Mouse (Mus musculus): ENCODE measurements around the gene Sergef. TPM values are rescaled to one million over a fixed set of nuclear protein-coding genes. Genes with fewer than 3 reads are reported as not detected.

The Sergef gene
- total and polyA plus RNA-seq, 2 experiments from 2014 or later: 41.8 to 48.0 TPM

GRCm38 (mm10) chr7:46396231-46396927 is 243.2 kb downstream of the Sergef start, which contains the start of gene Kcnc1:
Kcnc1 (plus strand) TSS chr7:46396497.
- Histone ChIP-seq H3K9ac (replicated peaks; ENCODE audit: low read length) (peak within 1 kb of the TSS; percentile 94), H3K27me3 (ENCODE audit: insufficient read depth, low read length) (no peaks in the 10 kb centered on the region), H3K4me1 (ENCODE audit: insufficient read depth, low read length) (peaks cover 21% of the 10 kb centered on the region), H3K4me2 (ENCODE audit: low read depth, low read length) (peak within 1 kb of the TSS; percentile 74), H3K9me3 (ENCODE audit: low read length) (no peaks in the 10 kb centered on the region), H3K36me3 (ENCODE audit: insufficient read depth, low read length) (no peaks in the 10 kb centered on the region), H3K27ac (peak within 1 kb of the TSS; percentile 86), H3K4me3 (ENCODE audit: low read length) (peak within 1 kb of the TSS; percentile 81)
- no peak for TF ChIP-seq CTCF (IDR thresholded peaks at IDR 0.05; ENCODE audit: low read depth)
- ATAC-seq (peak; percentile 79), DNase-seq (ENCODE audit: low spot score) (peak; percentile 93)
- WGBS: 1% methylated on average over 75 of the region's 93 CpGs

GRCm38 (mm10) chr7:46395571-46395970 is 244.0 kb downstream of the Sergef start:
- Histone ChIP-seq H3K4me2 (ENCODE audit: low read depth, low read length) (peak overlapping the region; percentile 74), H3K4me3 (ENCODE audit: low read length) (peak overlapping the region; percentile 81; the same call in 1 of the 2 replicates), H3K36me3 (ENCODE audit: insufficient read depth, low read length) (no peaks in the 10 kb centered on the region), H3K9me3 (ENCODE audit: low read length) (no peaks in the 10 kb centered on the region), H3K9ac (replicated peaks; ENCODE audit: low read length) (no peak overlapping the region), H3K27me3 (ENCODE audit: insufficient read depth, low read length) (no peaks in the 10 kb centered on the region), H3K4me1 (ENCODE audit: insufficient read depth, low read length) (peaks cover 17% of the 10 kb centered on the region), H3K27ac (no peak overlapping the region)
- ATAC-seq: no peak
- DNase-seq (ENCODE audit: low spot score): no peak
- no peak for TF ChIP-seq CTCF (IDR thresholded peaks at IDR 0.05; ENCODE audit: low read depth)
- WGBS: 46% methylated on average over 6 of the region's 6 CpGs

GRCm38 (mm10) chr7:46394933-46395332 is 244.7 kb downstream of the Sergef start:
- H3K4me3 ChIP-seq (ENCODE audit: low read length): no peak overlapping the region
- ATAC-seq (no peak), DNase-seq (ENCODE audit: low spot score) (no peak)
- peaks cover 17% of the 10 kb centered on the region for H3K4me1 ChIP-seq (ENCODE audit: insufficient read depth, low read length)
- no peaks in the 10 kb centered on the region for H3K36me3 ChIP-seq (ENCODE audit: insufficient read depth, low read length)
- no peak overlapping the region for H3K9ac ChIP-seq (replicated peaks; ENCODE audit: low read length)
- TF ChIP-seq CTCF (IDR thresholded peaks at IDR 0.05; ENCODE audit: low read depth): no peak
- no peak overlapping the region for H3K4me2 ChIP-seq (ENCODE audit: low read depth, low read length)
- H3K27ac ChIP-seq: no peak overlapping the region
- H3K27me3 ChIP-seq (ENCODE audit: insufficient read depth, low read length): no peaks in the 10 kb centered on the region
- WGBS: 71% methylated on average over 4 of the region's 4 CpGs
- H3K9me3 ChIP-seq (ENCODE audit: low read length): no peaks in the 10 kb centered on the region

- H3K36me3 ChIP-seq (ENCODE audit: insufficient read depth, low read length): no peaks in the 10 kb centered on the region
- H3K4me3 ChIP-seq (ENCODE audit: low read length): no peak overlapping the region
- DNase-seq (ENCODE audit: low spot score) (no peak), ATAC-seq (no peak)
- H3K9ac ChIP-seq (replicated peaks; ENCODE audit: low read length): no peak overlapping the region
- WGBS: 49% methylated on average over 12 of the region's 12 CpGs
- H3K4me1 ChIP-seq (ENCODE audit: insufficient read depth, low read length): peaks cover 7% of the 10 kb centered on the region
- no peak overlapping the region for H3K4me2 ChIP-seq (ENCODE audit: low read depth, low read length)
- no peaks in the 10 kb centered on the region for H3K27me3 ChIP-seq (ENCODE audit: insufficient read depth, low read length)
- no peak for TF ChIP-seq CTCF (IDR thresholded peaks at IDR 0.05; ENCODE audit: low read depth)
- no peaks in the 10 kb centered on the region for H3K9me3 ChIP-seq (ENCODE audit: low read length)
- no peak overlapping the region for H3K27ac ChIP-seq
Observed at GRCm38 (mm10) chr7:46393718-46394511, 245.7 kb downstream of the Sergef start.

Other genes with a start within 250 kb of the Sergef start
- gene Kcnc1, start 243.3 kb downstream of the Sergef start, total RNA-seq (2014; rRNA removed): 43.7 and 45.6 TPM in 2 replicates
- gene Kcnc1, start 243.3 kb downstream of the Sergef start, polyA plus RNA-seq (2015; fragmentation: Nextera tagmentation; extraction: Ambion mirVana): 25.0 and 25.6 TPM in 2 replicates
- 0.73 and 1.0 TPM in 2 replicates for gene Tph1, start 32.7 kb upstream of the Sergef start, total RNA-seq (2014; rRNA removed)
- 0.73 and 0.98 TPM in 2 replicates for gene Tph1, start 32.7 kb upstream of the Sergef start, polyA plus RNA-seq (2015; fragmentation: Nextera tagmentation; extraction: Ambion mirVana)
- 12.2 and 14.4 TPM in 2 replicates for gene Saal1, start 70.9 kb upstream of the Sergef start, total RNA-seq (2014; rRNA removed)
- gene Saal1, start 70.9 kb upstream of the Sergef start, polyA plus RNA-seq (2015; fragmentation: Nextera tagmentation; extraction: Ambion mirVana): 13.0 and 13.4 TPM in 2 replicates
- gene Saa3, start 75.9 kb upstream of the Sergef start, total RNA-seq (2014; rRNA removed): 0.54 TPM in 1 of 2 replicates, not detected in the other
- 0.36 and 0.43 TPM in 2 replicates for gene Saa3, start 75.9 kb upstream of the Sergef start, polyA plus RNA-seq (2015; fragmentation: Nextera tagmentation; extraction: Ambion mirVana)
- not detected in 2 replicates for gene Saa4, start 92.8 kb upstream of the Sergef start, total RNA-seq (2014; rRNA removed)
- not detected in 2 replicates for gene Saa4, start 92.8 kb upstream of the Sergef start, polyA plus RNA-seq (2015; fragmentation: Nextera tagmentation; extraction: Ambion mirVana)
- not detected in 2 replicates for gene Saa1, start 103.2 kb upstream of the Sergef start, total RNA-seq (2014; rRNA removed)
- gene Saa1, start 103.2 kb upstream of the Sergef start, polyA plus RNA-seq (2015; fragmentation: Nextera tagmentation; extraction: Ambion mirVana): 0.32 and 0.43 TPM in 2 replicates
- 0.05 TPM in 1 of 2 replicates, not detected in the other for gene Saa2, start 112.0 kb upstream of the Sergef start, total RNA-seq (2014; rRNA removed)
- 0.39 and 1.1 TPM in 2 replicates for gene Saa2, start 112.0 kb upstream of the Sergef start, polyA plus RNA-seq (2015; fragmentation: Nextera tagmentation; extraction: Ambion mirVana)
- gene Hps5, start 156.3 kb upstream of the Sergef start, total RNA-seq (2014; rRNA removed): 20.3 and 21.6 TPM in 2 replicates
- 8.9 and 9.8 TPM in 2 replicates for gene Hps5, start 156.3 kb upstream of the Sergef start, polyA plus RNA-seq (2015; fragmentation: Nextera tagmentation; extraction: Ambion mirVana)
- gene Gtf2h1, start 156.3 kb upstream of the Sergef start, total RNA-seq (2014; rRNA removed): 26.5 and 26.6 TPM in 2 replicates
- gene Gtf2h1, start 156.3 kb upstream of the Sergef start, polyA plus RNA-seq (2015; fragmentation: Nextera tagmentation; extraction: Ambion mirVana): 36.2 and 39.2 TPM in 2 replicates
- gene Ldha, start 201.7 kb upstream of the Sergef start, total RNA-seq (2014; rRNA removed): 424 and 467 TPM in 2 replicates
- 747 and 766 TPM in 2 replicates for gene Ldha, start 201.7 kb upstream of the Sergef start, polyA plus RNA-seq (2015; fragmentation: Nextera tagmentation; extraction: Ambion mirVana)
- gene Ldhc, start 221.4 kb upstream of the Sergef start, total RNA-seq (2014; rRNA removed): not detected in 2 replicates
- gene Ldhc, start 221.4 kb upstream of the Sergef start, polyA plus RNA-seq (2015; fragmentation: Nextera tagmentation; extraction: Ambion mirVana): 0.15 and 0.26 TPM in 2 replicates